Mouse (Mus musculus): ENCODE data around the gene Gpr146. TPM values are rescaled to one million over a fixed set of nuclear protein-coding genes. Genes with fewer than 3 reads are reported as not detected.

The Gpr146 gene
- total and polyA plus RNA-seq, 2 experiments, result 36.5 to 70.7 TPM

DNA sequence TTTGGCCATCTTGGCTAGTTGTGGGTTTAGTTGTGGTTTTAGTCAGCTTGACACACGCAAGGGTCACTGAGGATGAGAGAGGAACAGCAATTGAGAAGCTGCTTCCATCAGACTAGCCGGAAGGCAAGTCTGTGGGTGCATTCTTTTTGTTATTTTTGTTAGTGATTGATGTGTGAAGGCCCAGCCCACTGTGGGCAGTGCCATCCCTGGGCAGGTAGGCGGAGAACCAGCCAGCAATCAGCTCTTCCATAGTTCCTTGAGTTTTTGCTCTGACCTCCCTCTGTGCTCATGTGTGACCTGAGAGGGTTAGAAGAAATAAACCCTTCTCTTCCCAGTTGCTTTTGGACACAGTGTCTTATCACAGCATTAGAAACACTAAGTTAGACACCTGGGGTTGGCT is 4.4 kb upstream of the Gpr146 start:
- Histone ChIP-seq H3K79me2 (ENCODE audit: control insufficient read depth, insufficient read depth, low read length) (peaks cover 3% of the 10 kb centered on the region; the same call in 1 of the 2 replicates), H3K36me3 (ENCODE audit: control insufficient read depth, insufficient read depth, low read length) (no peaks in the 10 kb centered on the region), H3K27ac (replicated peaks; ENCODE audit: insufficient read depth, low read depth, low read length) (peak overlapping the region; percentile 77), H3K27me3 (ENCODE audit: control insufficient read depth, insufficient read depth, low read length) (no peaks in the 10 kb centered on the region), H3K9ac (ENCODE audit: low read depth, low read length) (no peak overlapping the region), H3K4me1 (ENCODE audit: control insufficient read depth, insufficient read depth, low read length) (peaks cover 53% of the 10 kb centered on the region), H3K4me3 (ENCODE audit: insufficient read depth, low read depth, low read length) (no peak overlapping the region)
- WGBS, result 34% methylated on average over 3 of the region's 3 CpGs
- no peak for TF ChIP-seq POLR2A (IDR thresholded peaks at IDR 0.05; ENCODE audit: extremely low read depth, insufficient read depth, low read length)
- TF ChIP-seq CTCF (IDR thresholded peaks at IDR 0.05; ENCODE audit: low read depth, low read length), result no peak
- DNase-seq (ENCODE audit: extremely low read depth, low read depth, low spot score), result peak; percentile 65

DNA sequence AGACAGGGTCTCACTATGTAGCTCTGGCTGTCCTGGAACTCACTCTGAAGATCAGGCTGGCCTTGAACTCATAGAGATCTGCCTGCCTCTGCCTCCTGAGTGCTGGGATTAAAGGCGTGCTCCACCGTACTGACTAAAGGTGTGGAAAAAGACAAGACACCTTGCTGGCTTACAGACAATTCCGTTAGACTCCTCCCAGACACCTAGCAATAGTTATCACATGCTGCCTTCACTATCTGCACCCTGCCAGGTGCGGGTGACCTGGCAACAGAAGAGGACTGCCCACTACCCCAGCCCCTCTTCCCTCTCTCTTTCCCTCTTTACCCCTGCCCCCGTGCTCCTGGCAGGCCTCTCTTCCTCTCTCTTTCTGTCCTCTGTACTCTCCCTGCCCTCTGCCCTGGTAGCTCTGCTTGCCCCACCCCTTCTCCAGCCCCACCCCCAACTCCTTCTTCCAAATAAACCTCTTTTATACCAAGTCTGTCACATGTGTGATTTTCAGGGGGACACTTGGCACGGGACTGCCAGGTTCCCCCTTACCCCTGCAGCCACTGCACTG is 3.5 kb upstream of the Gpr146 start:
- H3K9ac ChIP-seq (ENCODE audit: low read depth, low read length), result peak overlapping the region; percentile 45
- WGBS, result 21% methylated on average over 6 of the region's 6 CpGs
- no peaks in the 10 kb centered on the region for H3K36me3 ChIP-seq (ENCODE audit: control insufficient read depth, insufficient read depth, low read length)
- H3K27me3 ChIP-seq (ENCODE audit: control insufficient read depth, insufficient read depth, low read length), result no peaks in the 10 kb centered on the region
- peak overlapping the region; percentile 89 for H3K27ac ChIP-seq (replicated peaks; ENCODE audit: insufficient read depth, low read depth, low read length)
- no peak overlapping the region for H3K4me3 ChIP-seq (ENCODE audit: insufficient read depth, low read depth, low read length)
- peaks cover 3% of the 10 kb centered on the region; the same call in 1 of the 2 replicates for H3K79me2 ChIP-seq (ENCODE audit: control insufficient read depth, insufficient read depth, low read length)
- TF ChIP-seq CTCF (IDR thresholded peaks at IDR 0.05; ENCODE audit: low read depth, low read length) (no peak), POLR2A (IDR thresholded peaks at IDR 0.05; ENCODE audit: extremely low read depth, insufficient read depth, low read length) (no peak)
- DNase-seq (ENCODE audit: extremely low read depth, low read depth, low spot score), result peak; percentile 76
- peaks cover 52% of the 10 kb centered on the region for H3K4me1 ChIP-seq (ENCODE audit: control insufficient read depth, insufficient read depth, low read length)

DNA sequence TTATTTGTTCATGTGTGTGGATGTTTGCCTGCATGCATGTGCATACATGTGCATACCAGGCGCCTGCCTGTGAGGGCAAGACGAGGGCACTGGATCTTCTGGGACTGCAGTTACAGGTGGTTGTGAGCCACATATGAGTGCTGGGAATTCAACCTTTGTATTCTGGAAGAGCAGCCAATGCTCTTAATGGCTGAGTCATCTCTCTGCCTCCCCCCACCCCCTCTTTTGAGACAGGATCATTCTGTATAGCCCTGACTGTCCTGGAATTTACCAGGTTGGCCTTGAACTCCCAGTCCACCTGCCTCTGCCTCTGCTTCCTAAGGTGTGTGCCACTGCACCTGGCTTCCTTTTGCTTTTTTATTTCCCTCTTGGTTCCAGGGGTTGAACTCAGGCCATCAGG is 2.7 kb upstream of the Gpr146 start:
- Histone ChIP-seq H3K27ac (replicated peaks; ENCODE audit: insufficient read depth, low read depth, low read length) (peak overlapping the region; percentile 62), H3K79me2 (ENCODE audit: control insufficient read depth, insufficient read depth, low read length) (peaks cover 3% of the 10 kb centered on the region; the same call in 1 of the 2 replicates), H3K4me1 (ENCODE audit: control insufficient read depth, insufficient read depth, low read length) (peaks cover 55% of the 10 kb centered on the region), H3K27me3 (ENCODE audit: control insufficient read depth, insufficient read depth, low read length) (no peaks in the 10 kb centered on the region), H3K9ac (ENCODE audit: low read depth, low read length) (no peak overlapping the region), H3K36me3 (ENCODE audit: control insufficient read depth, insufficient read depth, low read length) (no peaks in the 10 kb centered on the region), H3K4me3 (ENCODE audit: insufficient read depth, low read depth, low read length) (no peak overlapping the region)
- TF ChIP-seq CTCF (IDR thresholded peaks at IDR 0.05; ENCODE audit: low read depth, low read length) (no peak), POLR2A (IDR thresholded peaks at IDR 0.05; ENCODE audit: extremely low read depth, insufficient read depth, low read length) (no peak)
- peak; percentile 72 for DNase-seq (ENCODE audit: extremely low read depth, low read depth, low spot score)
- 31% methylated on average over 2 of the region's 2 CpGs for WGBS

DNA sequence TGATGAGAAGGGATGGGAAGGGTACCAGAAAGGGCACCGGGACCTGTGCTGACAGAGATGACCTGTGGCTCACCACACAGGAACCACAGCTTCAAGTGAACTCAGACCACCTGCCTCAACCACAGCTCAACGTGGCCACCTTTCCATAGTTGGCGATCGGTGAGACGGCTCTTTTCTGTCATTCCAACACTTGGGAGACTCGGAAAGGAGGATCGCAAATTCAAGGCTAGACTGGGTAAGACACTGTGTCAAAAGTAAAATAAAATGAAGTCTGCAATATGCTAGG is 717 bp downstream of the Gpr146 start:
- Histone ChIP-seq H3K27me3 (ENCODE audit: control insufficient read depth, insufficient read depth, low read length) (no peaks in the 10 kb centered on the region), H3K4me3 (ENCODE audit: insufficient read depth, low read depth, low read length) (no peak overlapping the region), H3K79me2 (ENCODE audit: control insufficient read depth, insufficient read depth, low read length) (peaks cover 4% of the 10 kb centered on the region; the same call in 1 of the 2 replicates), H3K27ac (replicated peaks; ENCODE audit: insufficient read depth, low read depth, low read length) (peak overlapping the region; percentile 92), H3K9ac (ENCODE audit: low read depth, low read length) (no peak overlapping the region), H3K4me1 (ENCODE audit: control insufficient read depth, insufficient read depth, low read length) (peaks cover 45% of the 10 kb centered on the region), H3K36me3 (ENCODE audit: control insufficient read depth, insufficient read depth, low read length) (no peaks in the 10 kb centered on the region)
- TF ChIP-seq POLR2A (IDR thresholded peaks at IDR 0.05; ENCODE audit: extremely low read depth, insufficient read depth, low read length) (no peak), CTCF (IDR thresholded peaks at IDR 0.05; ENCODE audit: low read depth, low read length) (no peak)
- 78% methylated on average over 7 of the region's 7 CpGs for WGBS
- no peak for DNase-seq (ENCODE audit: extremely low read depth, low read depth, low spot score)

DNA sequence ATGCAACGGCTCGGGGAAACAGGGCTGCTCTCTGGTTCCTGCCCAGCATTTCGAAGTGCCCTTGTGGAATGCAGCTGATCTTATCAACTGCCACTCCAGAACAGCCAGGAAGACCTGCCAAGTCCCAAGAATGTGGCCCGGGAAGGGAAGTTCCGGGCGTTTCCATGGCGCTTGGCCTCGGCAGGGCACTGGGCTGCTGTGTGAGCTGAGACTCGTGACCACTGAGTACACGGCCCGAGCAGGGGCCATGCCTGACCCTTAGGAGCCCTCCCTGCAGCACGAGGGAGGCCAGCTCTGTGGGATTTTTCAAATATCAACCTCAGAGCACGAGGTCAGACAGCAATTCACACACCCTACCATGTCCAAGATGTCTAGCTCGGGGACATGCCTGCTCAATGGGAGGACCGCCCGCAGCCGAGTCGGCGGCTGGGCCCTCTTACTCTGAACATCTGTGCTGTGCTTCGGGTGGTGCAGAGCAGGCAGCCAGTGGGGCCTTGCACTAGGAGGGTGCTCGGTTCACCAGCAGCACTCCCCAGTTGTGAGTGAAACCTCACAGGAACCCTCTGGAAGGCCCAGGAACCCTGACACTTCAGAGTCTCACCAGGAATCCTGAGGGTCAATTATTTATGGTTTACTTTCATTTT is 1.6 kb downstream of the Gpr146 start:
- H3K27ac ChIP-seq (replicated peaks; ENCODE audit: insufficient read depth, low read depth, low read length), result peak overlapping the region; percentile 92
- peaks cover 47% of the 10 kb centered on the region for H3K4me1 ChIP-seq (ENCODE audit: control insufficient read depth, insufficient read depth, low read length)
- DNase-seq (ENCODE audit: extremely low read depth, low read depth, low spot score), result peak; percentile 92
- no peaks in the 10 kb centered on the region for H3K27me3 ChIP-seq (ENCODE audit: control insufficient read depth, insufficient read depth, low read length)
- H3K9ac ChIP-seq (ENCODE audit: low read depth, low read length), result peak overlapping the region; percentile 25
- no peak overlapping the region for H3K4me3 ChIP-seq (ENCODE audit: insufficient read depth, low read depth, low read length)
- H3K79me2 ChIP-seq (ENCODE audit: control insufficient read depth, insufficient read depth, low read length), result peaks cover 10% of the 10 kb centered on the region; the same call in 1 of the 2 replicates
- H3K36me3 ChIP-seq (ENCODE audit: control insufficient read depth, insufficient read depth, low read length), result no peaks in the 10 kb centered on the region
- 26% methylated on average over 21 of the region's 21 CpGs for WGBS
- TF ChIP-seq CTCF (IDR thresholded peaks at IDR 0.05; ENCODE audit: low read depth, low read length) (no peak), POLR2A (IDR thresholded peaks at IDR 0.05; ENCODE audit: extremely low read depth, insufficient read depth, low read length) (no peak)

DNA sequence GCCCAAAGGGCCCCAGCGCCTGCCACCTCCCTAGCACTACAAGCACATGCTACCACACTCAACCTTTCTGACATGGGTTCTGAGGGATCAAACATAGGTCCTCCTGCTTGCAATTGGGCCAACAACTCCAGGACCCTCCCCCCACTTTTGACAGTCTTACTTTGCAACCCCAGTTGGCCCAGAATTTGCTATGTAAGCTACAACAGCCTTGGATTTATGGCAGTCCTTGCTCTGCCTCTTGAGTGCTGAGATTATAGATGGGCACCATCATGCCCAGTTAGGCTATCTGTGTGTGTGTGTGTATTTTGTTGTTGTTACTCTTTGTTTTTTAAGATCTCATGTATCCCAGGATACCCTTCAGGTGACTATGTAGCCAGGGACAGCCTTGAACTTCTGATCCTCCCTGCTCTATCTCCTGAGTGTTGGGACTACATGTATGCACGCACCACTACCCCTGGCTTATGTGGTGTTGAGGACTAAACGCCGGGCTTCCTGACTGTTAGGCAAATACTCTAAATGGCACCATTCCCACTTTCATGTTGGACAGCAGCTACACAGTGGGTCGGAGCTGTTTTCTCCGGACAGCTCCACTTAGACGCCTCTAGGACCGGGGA is 2.4 kb downstream of the Gpr146 start:
- no peak for DNase-seq (ENCODE audit: extremely low read depth, low read depth, low spot score)
- H3K4me3 ChIP-seq (ENCODE audit: insufficient read depth, low read depth, low read length), result no peak overlapping the region
- H3K9ac ChIP-seq (ENCODE audit: low read depth, low read length), result peak overlapping the region; percentile 38
- no peaks in the 10 kb centered on the region for H3K36me3 ChIP-seq (ENCODE audit: control insufficient read depth, insufficient read depth, low read length)
- TF ChIP-seq CTCF (IDR thresholded peaks at IDR 0.05; ENCODE audit: low read depth, low read length) (no peak), POLR2A (IDR thresholded peaks at IDR 0.05; ENCODE audit: extremely low read depth, insufficient read depth, low read length) (0 out of 2 replicates have a peak, but pooled peaks have one; percentile 18)
- peak overlapping the region; percentile 92 for H3K27ac ChIP-seq (replicated peaks; ENCODE audit: insufficient read depth, low read depth, low read length)
- no peaks in the 10 kb centered on the region for H3K27me3 ChIP-seq (ENCODE audit: control insufficient read depth, insufficient read depth, low read length)
- H3K79me2 ChIP-seq (ENCODE audit: control insufficient read depth, insufficient read depth, low read length), result peaks cover 11% of the 10 kb centered on the region; the same call in 1 of the 2 replicates
- H3K4me1 ChIP-seq (ENCODE audit: control insufficient read depth, insufficient read depth, low read length), result peaks cover 46% of the 10 kb centered on the region
- WGBS, result 14% methylated on average over 8 of the region's 8 CpGs
